Mouse (Mus musculus) hindbrain, embryonic 16.5 days (tissue): ENCODE measurements around the gene Hnrnpr. TPM values are rescaled to one million over a fixed set of nuclear protein-coding genes. Genes with fewer than 3 reads are reported as not detected.

ENCODE experiments used
- ATAC-seq: fragments of 200-750 bp; cut with Nextera tagmentation; 2 replicates; pipeline ENCODE4 v1.8.0; 2017; ENCODE audit warnings: moderate TSS enrichment, moderate library complexity
- H3K27ac ChIP-seq: fragments of 300-500 bp; sonication (generic); 2 replicates; pipeline ENCODE4 v1.5.1; 2014; ENCODE audit warnings: low read depth, mild to moderate bottlenecking, control low read depth, low read length, moderate library complexity
- H3K27me3 ChIP-seq: fragments of 300-500 bp; sonication (generic); replicated peaks from 2 replicates; pipeline ENCODE4 v1.6.1; 2014; ENCODE audit warnings: low read length; ENCODE audit not compliant: control insufficient read depth, insufficient read depth
- H3K36me3 ChIP-seq: fragments of 300-500 bp; sonication (generic); 2 replicates; pipeline ENCODE4 v1.6.1; 2014; ENCODE audit warnings: mild to moderate bottlenecking, low read length, moderate library complexity, mixed read lengths; ENCODE audit not compliant: control insufficient read depth, insufficient read depth
- H3K4me1 ChIP-seq: fragments of 300-500 bp; sonication (generic); 2 replicates; pipeline ENCODE4 v1.6.1; 2014; ENCODE audit warnings: low read depth, low read length; ENCODE audit not compliant: control insufficient read depth, insufficient read depth
- H3K4me2 ChIP-seq: fragments of 300-500 bp; sonication (generic); 2 replicates; pipeline ENCODE4 v1.6.1; 2014; ENCODE audit warnings: mild to moderate bottlenecking, low read length, control low read depth, moderate library complexity
- H3K4me3 ChIP-seq: fragments of 300-500 bp; sonication (generic); 2 replicates; pipeline ENCODE4 v1.5.1; 2014; ENCODE audit warnings: mild to moderate bottlenecking, low read length, control low read depth, moderate library complexity
- H3K9ac ChIP-seq: fragments of 300-500 bp; sonication (generic); 2 replicates; pipeline ENCODE4 v1.6.1; 2014; ENCODE audit warnings: low read depth, mild to moderate bottlenecking, control low read depth, low read length, moderate library complexity
- H3K9me3 ChIP-seq: fragments of 300-500 bp; sonication (generic); 2 replicates; pipeline ENCODE4 v1.6.1; 2014; ENCODE audit warnings: mild to moderate bottlenecking, low read length, moderate library complexity; ENCODE audit not compliant: control insufficient read depth
- WGBS: fragments of 180-500 bp; shearing (Covaris S2); extraction: QIAGEN DNeasy Blood & Tissue Kit; methylation state at CpG from one replicate; pipeline ENCODE4 v1.1.7; 2014; 5-methylcytosine and 5-hydroxymethylcytosine counted together
- polyA plus RNA-seq: library from polyadenylated mRNA; unstranded; fragments of >200 nt; fragmentation: Nextera tagmentation; extraction: Ambion mirVana; gene quantifications from 2 replicates; pipeline ENCODE4 v1.2.1, GENCODE M21; 2015

Hnrnpr gene
- polyA plus RNA-seq, 1 experiment from 2014 or later, result 174 TPM

GRCm38 (mm10) chr4:136320016-136320415, 9.3 kb downstream of the Hnrnpr start:
- no peaks in the 10 kb centered on the region for H3K9me3 ChIP-seq
- no peak for ATAC-seq
- H3K4me3 ChIP-seq, result no peak overlapping the region
- H3K27ac ChIP-seq, result no peak overlapping the region
- 85% methylated on average over 4 of the region's 4 CpGs for WGBS
- H3K9ac ChIP-seq, result no peak overlapping the region
- no peaks in the 10 kb centered on the region; the same call in 1 of the 2 replicates for H3K4me1 ChIP-seq
- peaks cover 13% of the 10 kb centered on the region for H3K36me3 ChIP-seq
- H3K4me2 ChIP-seq, result no peak overlapping the region
- H3K27me3 ChIP-seq, result no peaks in the 10 kb centered on the region

GRCm38 (mm10) chr4:136324226-136324625, 13.5 kb downstream of the Hnrnpr start:
- Histone ChIP-seq H3K36me3 (peaks cover 13% of the 10 kb centered on the region), H3K9ac (no peak overlapping the region), H3K4me2 (no peak overlapping the region), H3K4me3 (no peak overlapping the region), H3K27me3 (no peaks in the 10 kb centered on the region), H3K27ac (no peak overlapping the region), H3K9me3 (no peaks in the 10 kb centered on the region), H3K4me1 (no peaks in the 10 kb centered on the region)
- no peak for ATAC-seq
- 67% methylated on average over 2 of the region's 2 CpGs for WGBS

GRCm38 (mm10) chr4:136327238-136327637, 16.5 kb downstream of the Hnrnpr start:
- no peak overlapping the region for H3K27ac ChIP-seq
- H3K36me3 ChIP-seq, result peaks cover 6% of the 10 kb centered on the region
- no peaks in the 10 kb centered on the region for H3K9me3 ChIP-seq
- WGBS, result 85% methylated on average over 5 of the region's 5 CpGs
- H3K9ac ChIP-seq, result no peak overlapping the region
- H3K4me2 ChIP-seq, result no peak overlapping the region
- H3K4me1 ChIP-seq, result no peaks in the 10 kb centered on the region
- no peak overlapping the region for H3K4me3 ChIP-seq
- H3K27me3 ChIP-seq, result no peaks in the 10 kb centered on the region
- no peak for ATAC-seq

- no peaks in the 10 kb centered on the region for H3K27me3 ChIP-seq
- H3K4me1 ChIP-seq, result no peaks in the 10 kb centered on the region
- H3K4me3 ChIP-seq, result no peak overlapping the region
- no peak overlapping the region for H3K9ac ChIP-seq
- H3K4me2 ChIP-seq, result no peak overlapping the region
- no peak overlapping the region for H3K27ac ChIP-seq
- peaks cover 12% of the 10 kb centered on the region for H3K36me3 ChIP-seq
- H3K9me3 ChIP-seq, result no peaks in the 10 kb centered on the region
- ATAC-seq, result no peak
These were observed 17.4 kb downstream of the Hnrnpr start for GRCm38 (mm10) chr4:136328115-136328514.

GRCm38 (mm10) chr4:136331709-136332108, 21.0 kb downstream of the Hnrnpr start:
- Histone ChIP-seq H3K27ac (no peak overlapping the region), H3K9ac (no peak overlapping the region), H3K4me3 (no peak overlapping the region), H3K4me1 (no peaks in the 10 kb centered on the region), H3K27me3 (no peaks in the 10 kb centered on the region), H3K9me3 (no peaks in the 10 kb centered on the region), H3K36me3 (peaks cover 12% of the 10 kb centered on the region), H3K4me2 (no peak overlapping the region)
- ATAC-seq, result no peak
- 96% methylated on average over 3 of the region's 3 CpGs for WGBS

GRCm38 (mm10) chr4:136333191-136333590, 22.4 kb downstream of the Hnrnpr start:
- H3K4me3 ChIP-seq, result no peak overlapping the region
- no peak overlapping the region for H3K9ac ChIP-seq
- H3K27me3 ChIP-seq, result no peaks in the 10 kb centered on the region
- no peak overlapping the region for H3K27ac ChIP-seq
- peaks cover 9% of the 10 kb centered on the region; the same call in 1 of the 2 replicates for H3K36me3 ChIP-seq
- no peaks in the 10 kb centered on the region for H3K9me3 ChIP-seq
- ATAC-seq, result no peak
- H3K4me2 ChIP-seq, result no peak overlapping the region
- H3K4me1 ChIP-seq, result no peaks in the 10 kb centered on the region
- WGBS, result 89% methylated on average over 3 of the region's 3 CpGs

- Histone ChIP-seq H3K9ac (no peak overlapping the region), H3K27ac (no peak overlapping the region), H3K36me3 (peaks cover 8% of the 10 kb centered on the region; the same call in 1 of the 2 replicates), H3K27me3 (no peaks in the 10 kb centered on the region), H3K4me3 (no peak overlapping the region), H3K9me3 (no peaks in the 10 kb centered on the region), H3K4me2 (no peak overlapping the region), H3K4me1 (no peaks in the 10 kb centered on the region)
- no peak for ATAC-seq
- 69% methylated on average over 2 of the region's 2 CpGs for WGBS
These were observed 24.3 kb downstream of the Hnrnpr start for GRCm38 (mm10) chr4:136335065-136335464.

GRCm38 (mm10) chr4:136337129-136337528, 26.4 kb downstream of the Hnrnpr start:
- H3K27ac ChIP-seq, result no peak overlapping the region
- no peaks in the 10 kb centered on the region for H3K9me3 ChIP-seq
- H3K36me3 ChIP-seq, result peaks cover 9% of the 10 kb centered on the region; the same call in 1 of the 2 replicates
- H3K4me2 ChIP-seq, result no peak overlapping the region
- ATAC-seq, result no peak
- H3K4me1 ChIP-seq, result no peaks in the 10 kb centered on the region
- no peaks in the 10 kb centered on the region for H3K27me3 ChIP-seq
- H3K9ac ChIP-seq, result no peak overlapping the region
- no peak overlapping the region for H3K4me3 ChIP-seq
- WGBS, result 75% methylated on average over 4 of the region's 4 CpGs

- no peak for ATAC-seq
- H3K4me1 ChIP-seq, result no peaks in the 10 kb centered on the region
- no peak overlapping the region for H3K4me3 ChIP-seq
- H3K9ac ChIP-seq, result no peak overlapping the region
- no peak overlapping the region for H3K4me2 ChIP-seq
- H3K27me3 ChIP-seq, result no peaks in the 10 kb centered on the region
- no peaks in the 10 kb centered on the region for H3K9me3 ChIP-seq
- H3K36me3 ChIP-seq, result peaks cover 11% of the 10 kb centered on the region
- no peak overlapping the region for H3K27ac ChIP-seq
- WGBS, result 92% methylated on average over 6 of the region's 6 CpGs
These were observed 38.9 kb downstream of the Hnrnpr start for GRCm38 (mm10) chr4:136349616-136350015.

GRCm38 (mm10) chr4:136357026-136357425, 46.3 kb downstream of the Hnrnpr start:
- Histone ChIP-seq H3K9me3 (no peaks in the 10 kb centered on the region), H3K27ac (no peak overlapping the region), H3K9ac (no peak overlapping the region), H3K4me3 (no peak overlapping the region), H3K4me1 (no peaks in the 10 kb centered on the region), H3K4me2 (no peak overlapping the region), H3K27me3 (no peaks in the 10 kb centered on the region), H3K36me3 (peaks cover 5% of the 10 kb centered on the region)
- ATAC-seq, result no peak
- 93% methylated on average over 6 of the region's 6 CpGs for WGBS
